Mouse (Mus musculus): Measurements from ENCODE around the gene Wdr25. TPM values are rescaled to one million over a fixed set of nuclear protein-coding genes. Genes with fewer than 3 reads are reported as not detected.

The Wdr25 gene
- polyA plus RNA-seq, 1 experiment from 2014 or later, result 5.3 TPM

GRCm38 (mm10) chr12:108987448-108987847 lies 94.0 kb downstream of the Wdr25 start:
- ATAC-seq (replicated peaks; ENCODE audit: low FRiP score), result no peak
- Histone ChIP-seq H3K27ac (ENCODE audit: low read depth, low read length) (no peak overlapping the region), H3K9ac (ENCODE audit: low read depth, low read length) (no peak overlapping the region), H3K4me3 (ENCODE audit: low read depth, low read length) (no peak overlapping the region), H3K4me2 (no peak overlapping the region), H3K27me3 (replicated peaks; ENCODE audit: control insufficient read depth, insufficient read depth, low read length) (no peaks in the 10 kb centered on the region), H3K9me3 (ENCODE audit: control insufficient read depth, low read length) (no peaks in the 10 kb centered on the region), H3K4me1 (replicated peaks; ENCODE audit: control insufficient read depth, insufficient read depth, low read length) (no peaks in the 10 kb centered on the region), H3K36me3 (ENCODE audit: control insufficient read depth, insufficient read depth, low read length) (no peaks in the 10 kb centered on the region)
- 94% methylated on average over 9 of the region's 9 CpGs for WGBS
- no peak for DNase-seq (ENCODE audit: low spot score)

- H3K4me1 ChIP-seq (replicated peaks; ENCODE audit: control insufficient read depth, insufficient read depth, low read length), result peaks cover 2% of the 10 kb centered on the region; the same call in 1 of the 2 replicates
- no peak overlapping the region for H3K27ac ChIP-seq (ENCODE audit: low read depth, low read length)
- DNase-seq (ENCODE audit: low spot score) (no peak), ATAC-seq (replicated peaks; ENCODE audit: low FRiP score) (no peak; the same call in 1 of the 2 replicates)
- H3K27me3 ChIP-seq (replicated peaks; ENCODE audit: control insufficient read depth, insufficient read depth, low read length), result no peaks in the 10 kb centered on the region; the same call in 1 of the 2 replicates
- H3K9me3 ChIP-seq (ENCODE audit: control insufficient read depth, low read length), result no peaks in the 10 kb centered on the region
- H3K9ac ChIP-seq (ENCODE audit: low read depth, low read length), result no peak overlapping the region
- H3K4me2 ChIP-seq, result no peak overlapping the region
- H3K4me3 ChIP-seq (ENCODE audit: low read depth, low read length), result no peak overlapping the region
- no peaks in the 10 kb centered on the region for H3K36me3 ChIP-seq (ENCODE audit: control insufficient read depth, insufficient read depth, low read length)
- WGBS, result 31% methylated on average over 9 of the region's 9 CpGs
These were observed 97.0 kb downstream of the Wdr25 start for GRCm38 (mm10) chr12:108990425-108990824.

- Histone ChIP-seq H3K4me1 (replicated peaks; ENCODE audit: control insufficient read depth, insufficient read depth, low read length) (peaks cover 2% of the 10 kb centered on the region; the same call in 1 of the 2 replicates), H3K4me2 (no peak overlapping the region), H3K27ac (ENCODE audit: low read depth, low read length) (no peak overlapping the region), H3K27me3 (replicated peaks; ENCODE audit: control insufficient read depth, insufficient read depth, low read length) (no peaks in the 10 kb centered on the region; the same call in 1 of the 2 replicates), H3K9me3 (ENCODE audit: control insufficient read depth, low read length) (no peaks in the 10 kb centered on the region), H3K36me3 (ENCODE audit: control insufficient read depth, insufficient read depth, low read length) (no peaks in the 10 kb centered on the region), H3K9ac (ENCODE audit: low read depth, low read length) (no peak overlapping the region), H3K4me3 (ENCODE audit: low read depth, low read length) (no peak overlapping the region)
- ATAC-seq (replicated peaks; ENCODE audit: low FRiP score) (no peak), DNase-seq (ENCODE audit: low spot score) (no peak)
- WGBS, result 63% methylated on average over 2 of the region's 2 CpGs
These were observed 99.6 kb downstream of the Wdr25 start for GRCm38 (mm10) chr12:108993046-108993445.

- peak; percentile 84 for DNase-seq (ENCODE audit: low spot score)
- Histone ChIP-seq H3K27me3 (replicated peaks; ENCODE audit: control insufficient read depth, insufficient read depth, low read length) (no peaks in the 10 kb centered on the region; the same call in 1 of the 2 replicates), H3K4me3 (ENCODE audit: low read depth, low read length) (no peak overlapping the region), H3K36me3 (ENCODE audit: control insufficient read depth, insufficient read depth, low read length) (no peaks in the 10 kb centered on the region), H3K27ac (ENCODE audit: low read depth, low read length) (no peak overlapping the region), H3K9ac (ENCODE audit: low read depth, low read length) (no peak overlapping the region), H3K9me3 (ENCODE audit: control insufficient read depth, low read length) (no peaks in the 10 kb centered on the region), H3K4me2 (peak overlapping the region; percentile 40; the same call in 1 of the 2 replicates), H3K4me1 (replicated peaks; ENCODE audit: control insufficient read depth, insufficient read depth, low read length) (peaks cover 2% of the 10 kb centered on the region; the same call in 1 of the 2 replicates)
- ATAC-seq (replicated peaks; ENCODE audit: low FRiP score), result 0 out of 2 replicates have a peak, but pooled peaks have one; percentile 36
- WGBS, result 9% methylated on average over 19 of the region's 19 CpGs
These were observed 101.1 kb downstream of the Wdr25 start for GRCm38 (mm10) chr12:108994436-108995031.

- H3K9ac ChIP-seq (ENCODE audit: low read depth, low read length), result no peak overlapping the region
- H3K4me1 ChIP-seq (replicated peaks; ENCODE audit: control insufficient read depth, insufficient read depth, low read length), result peaks cover 2% of the 10 kb centered on the region; the same call in 1 of the 2 replicates
- 75% methylated on average over 12 of the region's 12 CpGs for WGBS
- no peaks in the 10 kb centered on the region for H3K36me3 ChIP-seq (ENCODE audit: control insufficient read depth, insufficient read depth, low read length)
- H3K27me3 ChIP-seq (replicated peaks; ENCODE audit: control insufficient read depth, insufficient read depth, low read length), result no peaks in the 10 kb centered on the region; the same call in 1 of the 2 replicates
- H3K27ac ChIP-seq (ENCODE audit: low read depth, low read length), result no peak overlapping the region
- H3K4me2 ChIP-seq, result no peak overlapping the region
- no peak for ATAC-seq (replicated peaks; ENCODE audit: low FRiP score)
- H3K4me3 ChIP-seq (ENCODE audit: low read depth, low read length), result no peak overlapping the region
- DNase-seq (ENCODE audit: low spot score), result no peak
- H3K9me3 ChIP-seq (ENCODE audit: control insufficient read depth, low read length), result no peaks in the 10 kb centered on the region
These were observed 102.7 kb downstream of the Wdr25 start for GRCm38 (mm10) chr12:108995976-108996636.

GRCm38 (mm10) chr12:108997249-108997648 lies 103.8 kb downstream of the Wdr25 start:
- DNase-seq (ENCODE audit: low spot score), result no peak
- H3K9ac ChIP-seq (ENCODE audit: low read depth, low read length), result no peak overlapping the region
- no peaks in the 10 kb centered on the region for H3K36me3 ChIP-seq (ENCODE audit: control insufficient read depth, insufficient read depth, low read length)
- H3K9me3 ChIP-seq (ENCODE audit: control insufficient read depth, low read length), result no peaks in the 10 kb centered on the region
- 79% methylated on average over 8 of the region's 8 CpGs for WGBS
- no peaks in the 10 kb centered on the region; the same call in 1 of the 2 replicates for H3K27me3 ChIP-seq (replicated peaks; ENCODE audit: control insufficient read depth, insufficient read depth, low read length)
- peaks cover 2% of the 10 kb centered on the region; the same call in 1 of the 2 replicates for H3K4me1 ChIP-seq (replicated peaks; ENCODE audit: control insufficient read depth, insufficient read depth, low read length)
- no peak overlapping the region for H3K4me2 ChIP-seq
- H3K27ac ChIP-seq (ENCODE audit: low read depth, low read length), result no peak overlapping the region
- ATAC-seq (replicated peaks; ENCODE audit: low FRiP score), result no peak
- no peak overlapping the region for H3K4me3 ChIP-seq (ENCODE audit: low read depth, low read length)

- no peak overlapping the region for H3K4me2 ChIP-seq
These were observed 109.5 kb downstream of the Wdr25 start for GRCm38 (mm10) chr12:109002978-109003377.

GRCm38 (mm10) chr12:109010070-109010649 lies 116.7 kb downstream of the Wdr25 start:
- H3K4me1 ChIP-seq (replicated peaks; ENCODE audit: control insufficient read depth, insufficient read depth, low read length), result no peaks in the 10 kb centered on the region
- no peak overlapping the region for H3K4me2 ChIP-seq
- H3K4me3 ChIP-seq (ENCODE audit: low read depth, low read length), result no peak overlapping the region
- H3K27ac ChIP-seq (ENCODE audit: low read depth, low read length), result no peak overlapping the region
- DNase-seq (ENCODE audit: low spot score), result no peak
- WGBS, result 77% methylated on average over 18 of the region's 18 CpGs
- no peaks in the 10 kb centered on the region for H3K27me3 ChIP-seq (replicated peaks; ENCODE audit: control insufficient read depth, insufficient read depth, low read length)
- no peak for ATAC-seq (replicated peaks; ENCODE audit: low FRiP score)
- no peak overlapping the region for H3K9ac ChIP-seq (ENCODE audit: low read depth, low read length)
- no peaks in the 10 kb centered on the region for H3K9me3 ChIP-seq (ENCODE audit: control insufficient read depth, low read length)
- no peaks in the 10 kb centered on the region; the same call in 1 of the 2 replicates for H3K36me3 ChIP-seq (ENCODE audit: control insufficient read depth, insufficient read depth, low read length)

More at GRCm38 (mm10) chr12:109002978-109003377, 109.5 kb downstream of the Wdr25 start:
- no peak overlapping the region for H3K4me3 ChIP-seq (ENCODE audit: low read depth, low read length)
- H3K4me1 ChIP-seq (replicated peaks; ENCODE audit: control insufficient read depth, insufficient read depth, low read length), result no peaks in the 10 kb centered on the region
- 69% methylated on average over 7 of the region's 7 CpGs for WGBS
- no peak for DNase-seq (ENCODE audit: low spot score)
- no peaks in the 10 kb centered on the region for H3K27me3 ChIP-seq (replicated peaks; ENCODE audit: control insufficient read depth, insufficient read depth, low read length)
- H3K27ac ChIP-seq (ENCODE audit: low read depth, low read length), result no peak overlapping the region
- H3K9me3 ChIP-seq (ENCODE audit: control insufficient read depth, low read length), result no peaks in the 10 kb centered on the region
- H3K9ac ChIP-seq (ENCODE audit: low read depth, low read length), result no peak overlapping the region
- H3K36me3 ChIP-seq (ENCODE audit: control insufficient read depth, insufficient read depth, low read length), result no peaks in the 10 kb centered on the region
- ATAC-seq (replicated peaks; ENCODE audit: low FRiP score), result no peak
